Mouse (Mus musculus) intestine, embryonic 14.5 days (tissue): Measurements from ENCODE around the gene Ppp4r1. TPM values are rescaled to one million over a fixed set of nuclear protein-coding genes. Genes with fewer than 3 reads are reported as not detected.

ENCODE experiments used
- polyA plus RNA-seq: library from polyadenylated mRNA; unstranded; fragments of >200 nt; fragmentation: Nextera tagmentation; extraction: Ambion mirVana; gene quantifications from 2 replicates; pipeline ENCODE4 v1.2.1, GENCODE M21; 2014

Ppp4r1 gene
- polyA plus RNA-seq, 1 experiment from 2014 or later = 48.0 TPM

Other genes starting within 250 kb of the Ppp4r1 start
- gene Tmem232, start 241.8 kb upstream of the Ppp4r1 start, polyA plus RNA-seq = not detected in 2 replicates
- 186 and 200 TPM in 2 replicates for gene Vapa, start 169.0 kb upstream of the Ppp4r1 start, polyA plus RNA-seq
- gene Txndc2, start 140.4 kb upstream of the Ppp4r1 start, polyA plus RNA-seq = not detected in 2 replicates
- gene Rab31, start 9.8 kb upstream of the Ppp4r1 start, polyA plus RNA-seq = 40.9 and 42.8 TPM in 2 replicates
- gene Ralbp1, start 103.2 kb downstream of the Ppp4r1 start, polyA plus RNA-seq = 62.0 and 67.7 TPM in 2 replicates
- gene Twsg1, start 168.7 kb downstream of the Ppp4r1 start, polyA plus RNA-seq = 104 and 114 TPM in 2 replicates